Mouse (Mus musculus): ENCODE results near the gene Cdipt.

Cdipt gene

DNA sequence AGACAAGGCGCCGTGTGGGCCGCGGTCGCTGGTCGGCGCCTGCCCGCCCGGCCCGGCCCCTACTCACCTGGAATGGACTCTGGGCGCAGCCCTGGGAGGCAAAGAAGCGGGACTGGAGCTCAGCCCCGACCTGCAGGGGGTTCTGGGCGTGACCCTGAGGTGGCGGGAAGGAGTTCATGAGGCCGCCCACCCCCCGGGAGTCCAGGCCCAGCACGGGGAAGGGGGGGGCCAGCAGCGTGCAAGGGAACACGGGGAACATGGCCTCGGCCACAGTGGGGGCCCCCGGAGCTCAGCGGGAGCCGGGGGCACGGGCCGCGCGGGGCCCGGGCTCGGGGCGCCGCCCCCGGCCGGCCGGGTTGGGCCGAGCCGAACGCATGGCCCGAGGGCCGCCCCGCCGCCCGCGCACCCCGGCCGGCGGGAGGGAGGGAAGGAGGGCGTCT, 50.5 kb downstream of the Cdipt start:
- DNase-seq: peak; percentile 63

DNA sequence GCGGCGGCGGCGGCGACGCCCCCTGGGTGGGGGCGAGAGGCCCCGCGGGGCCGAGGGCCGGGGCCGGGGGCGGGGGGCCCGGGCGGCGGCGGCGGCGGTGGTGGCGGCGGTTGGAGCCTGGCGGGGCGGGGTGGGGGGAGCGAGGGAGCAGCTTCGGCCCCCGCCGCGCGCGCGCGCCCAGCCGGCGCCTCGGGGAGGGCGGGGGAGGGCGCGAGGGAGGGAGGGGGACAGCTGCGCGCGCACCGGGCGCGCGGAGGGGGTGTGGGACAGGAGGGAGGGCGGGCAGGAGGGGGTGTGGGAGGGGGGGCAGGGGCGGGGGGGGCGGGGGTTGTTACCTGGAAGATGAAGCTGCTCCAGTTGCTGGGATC, 50.9 kb downstream of the Cdipt start:
- peak; percentile 92 for DNase-seq

DNA sequence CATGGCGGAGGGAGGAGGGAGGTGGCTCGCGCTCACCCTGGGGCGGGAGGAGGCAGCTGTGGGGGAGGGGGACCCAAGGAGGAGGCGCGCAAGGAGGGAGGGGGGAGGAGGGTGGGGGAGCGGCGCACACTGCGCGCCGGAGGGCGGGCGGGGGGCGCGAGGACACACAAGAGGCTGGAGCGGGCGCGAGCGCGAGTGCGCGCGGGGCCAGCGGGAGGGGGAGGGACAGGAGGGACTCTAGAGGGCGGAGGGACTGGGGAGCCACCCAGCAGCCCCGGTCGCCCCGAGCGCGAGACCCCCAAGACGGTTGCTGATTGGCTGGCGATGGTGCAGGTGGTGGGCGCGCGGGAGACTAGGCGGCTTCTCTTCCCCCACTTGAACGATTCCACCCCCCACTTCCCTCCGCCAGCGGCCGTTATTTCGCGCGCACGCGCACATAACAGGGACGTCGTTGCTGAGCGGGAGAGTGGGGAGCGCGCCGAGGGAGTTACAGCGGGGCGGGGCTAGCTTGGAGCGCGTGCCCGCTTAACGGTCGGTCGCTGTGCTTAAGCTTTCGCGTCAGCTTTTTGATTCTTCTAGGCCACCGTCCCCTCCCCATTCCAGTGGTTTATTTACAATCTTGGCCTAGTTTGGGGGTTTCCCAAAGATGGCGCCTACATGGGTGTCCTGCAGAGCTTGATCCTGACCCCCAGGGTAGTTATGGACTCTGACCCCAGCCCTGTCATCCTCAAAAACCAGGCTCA, 51.4 kb downstream of the Cdipt start, which contains the start of gene Maz:
Gene Maz (minus strand): TSS at position 54 of the 743 bp plus-strand sequence.
- peak; percentile 99 for DNase-seq

DNA sequence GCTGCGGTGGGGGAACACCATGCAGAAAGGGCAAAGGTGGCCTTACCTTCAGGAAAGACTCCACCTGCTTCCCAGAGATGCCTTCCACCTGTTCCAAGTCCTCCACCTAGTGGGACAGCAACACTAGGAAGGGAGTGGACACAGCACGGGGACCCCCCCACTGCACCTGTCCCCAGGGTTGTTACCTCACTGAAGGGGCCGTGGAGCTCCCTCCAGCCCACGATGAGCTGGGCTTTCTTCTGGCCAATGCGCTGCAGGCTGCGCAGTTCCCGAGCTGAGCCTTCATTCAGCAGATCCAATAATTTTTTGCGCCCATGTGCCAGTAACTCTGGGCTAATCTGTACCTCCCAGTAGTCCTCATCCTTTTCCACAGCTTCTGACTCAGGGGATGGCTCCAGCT, 52.2 kb downstream of the Cdipt start:
- DNase-seq: no peak

Data from right cerebral cortex, postnatal 4 days (tissue).